Mouse (Mus musculus) layer of hippocampus, postnatal 14 days (tissue): ENCODE results near the gene Snx9. TPM values are rescaled to one million over a fixed set of nuclear protein-coding genes. Genes with fewer than 3 reads are reported as not detected.

ENCODE experiments used
- DNase-seq, 2 experiments: peaks; one replicate each; pipeline ENCODE4 v3.0.0; 2021 to 2022; ENCODE audit warnings: low spot score in 2 of 2, mixed read lengths in 1 of 2
- total RNA-seq, 2 experiments: library from RNA; stranded (reverse); gene quantifications; 2 replicates each; pipeline ENCODE4 v1.2.3; 2021

Gene Snx9
- total RNA-seq, 2 experiments from 2014 or later, result 13.4 to 13.7 TPM

DNA sequence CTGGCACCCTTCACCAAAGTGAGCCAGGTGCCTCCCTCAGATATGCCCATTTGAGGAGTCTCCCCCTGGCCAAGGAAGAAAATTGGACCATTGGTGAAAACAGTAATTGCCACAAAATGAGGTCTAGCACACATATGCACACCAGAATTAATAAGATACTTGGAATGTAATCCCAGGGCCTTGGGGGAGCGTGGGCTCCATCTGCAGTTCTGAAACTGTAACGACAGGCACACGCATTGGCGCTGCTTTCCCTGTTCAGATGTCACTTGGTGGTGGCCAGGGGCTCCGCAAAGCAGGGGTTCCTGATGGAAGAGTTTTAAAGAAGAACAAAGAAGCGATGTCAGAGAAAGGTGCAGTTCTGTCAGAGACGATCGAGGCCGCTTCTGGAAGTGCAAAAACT is 82.2 kb downstream of the Snx9 start:
- DNase-seq, result peak; percentile 54 to 65

DNA sequence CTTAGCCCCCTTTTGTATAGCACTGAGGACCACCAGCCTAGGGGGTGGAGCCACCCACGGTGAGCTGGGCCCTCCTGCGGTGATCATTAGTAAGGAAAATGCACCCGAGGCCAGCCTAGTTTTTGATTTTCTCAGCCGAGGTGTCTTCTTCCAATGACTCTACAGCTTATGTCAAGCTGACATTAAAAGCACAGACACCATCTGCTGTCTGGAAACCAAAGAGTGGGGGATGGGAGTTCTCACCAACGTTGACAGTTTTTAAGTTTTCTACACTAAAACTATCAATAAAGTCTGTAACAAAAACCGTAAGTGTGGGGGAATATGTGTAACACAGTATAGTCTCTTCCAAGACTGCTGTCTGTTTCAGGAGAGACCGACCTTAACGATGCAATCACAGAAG is 83.1 kb downstream of the Snx9 start:
- no peak for DNase-seq

GRCm38 (mm10) chr17:5926710-5927109 is 85.6 kb downstream of the Snx9 start:
- DNase-seq, result no peak

GRCm38 (mm10) chr17:5929031-5929430 is 87.9 kb downstream of the Snx9 start:
- DNase-seq, result no peak

- DNase-seq, result no peak
Observed at GRCm38 (mm10) chr17:5932161-5932560, 91.0 kb downstream of the Snx9 start.

DNA sequence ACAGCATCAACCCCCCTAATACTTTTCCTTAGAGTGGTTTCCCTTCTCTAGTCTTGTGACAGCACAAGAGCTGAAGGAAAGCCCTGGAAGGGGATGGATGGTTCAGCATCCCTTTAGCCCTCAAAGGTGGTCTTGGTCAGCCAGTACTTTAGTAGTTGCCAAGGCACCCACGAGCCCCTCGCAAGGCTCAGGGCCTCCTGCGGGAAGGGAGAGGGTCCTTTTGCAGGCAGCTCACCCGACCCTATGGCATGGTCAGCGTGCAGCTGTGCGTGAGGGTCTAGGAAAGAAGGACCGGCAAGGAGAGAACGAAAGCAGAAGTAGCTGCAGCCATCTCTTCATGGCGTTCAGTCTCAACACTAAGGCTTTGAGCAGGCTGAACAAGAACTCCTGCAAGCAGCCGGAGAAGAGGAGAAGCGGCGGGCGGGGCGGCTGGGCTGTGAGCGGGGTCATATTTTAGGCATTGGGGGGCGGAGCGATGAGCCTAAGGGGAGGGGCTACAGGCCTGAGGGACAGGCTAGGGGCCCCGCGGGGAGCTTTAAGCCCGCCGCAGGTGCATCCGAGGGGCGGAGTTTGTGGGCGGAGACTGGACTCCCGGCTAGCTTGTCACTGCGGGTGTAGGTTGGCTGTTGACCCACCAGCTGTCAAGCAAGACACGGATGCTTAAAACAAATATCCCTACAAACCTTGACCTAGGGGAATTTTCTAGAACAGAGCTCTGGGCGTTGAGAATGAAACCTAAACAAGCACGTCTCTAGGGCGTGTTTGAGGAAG is 93.6 kb downstream of the Snx9 start:
- no peak for DNase-seq

DNA sequence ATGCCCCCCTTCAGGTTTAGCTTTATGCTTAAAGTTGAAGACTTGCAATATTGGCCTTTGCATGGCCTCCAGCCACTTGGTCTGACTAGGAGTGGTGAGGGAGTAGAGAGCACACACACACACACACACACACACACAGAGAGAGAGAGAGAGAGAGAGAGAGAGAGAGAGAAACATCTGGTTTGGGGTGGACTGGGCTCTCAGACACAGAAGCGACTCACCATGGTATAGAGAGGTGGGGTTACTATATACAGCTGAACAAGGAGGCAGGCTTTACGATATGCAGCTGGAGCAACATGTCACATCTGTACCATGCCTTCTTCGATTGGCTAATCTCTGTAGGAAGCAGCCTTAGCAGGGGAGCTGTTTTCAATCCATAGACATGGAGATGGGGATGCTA is 94.6 kb downstream of the Snx9 start:
- no peak for DNase-seq

DNA sequence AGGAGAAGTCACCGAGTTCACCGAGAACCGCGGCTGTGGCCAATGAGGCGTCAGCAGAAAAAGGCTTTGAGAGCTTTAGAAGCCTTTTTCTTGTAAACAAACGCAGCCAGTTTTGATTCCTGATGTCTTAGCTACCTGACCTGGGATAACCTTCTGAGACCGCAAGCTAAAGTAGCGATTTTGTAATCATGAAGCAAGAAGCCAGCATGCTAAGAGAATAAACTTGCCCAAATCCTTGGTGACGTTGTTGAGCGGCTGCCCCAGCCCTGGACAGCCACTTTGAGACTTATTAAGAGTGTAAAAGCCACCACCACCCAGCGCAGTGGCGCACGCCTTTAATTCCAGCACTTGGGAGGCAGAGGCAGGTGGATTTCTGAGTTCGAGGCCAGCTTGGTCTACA is 95.1 kb downstream of the Snx9 start:
- no peak for DNase-seq

- DNase-seq, result no peak
Observed at GRCm38 (mm10) chr17:5937441-5937840, 96.3 kb downstream of the Snx9 start.

DNA sequence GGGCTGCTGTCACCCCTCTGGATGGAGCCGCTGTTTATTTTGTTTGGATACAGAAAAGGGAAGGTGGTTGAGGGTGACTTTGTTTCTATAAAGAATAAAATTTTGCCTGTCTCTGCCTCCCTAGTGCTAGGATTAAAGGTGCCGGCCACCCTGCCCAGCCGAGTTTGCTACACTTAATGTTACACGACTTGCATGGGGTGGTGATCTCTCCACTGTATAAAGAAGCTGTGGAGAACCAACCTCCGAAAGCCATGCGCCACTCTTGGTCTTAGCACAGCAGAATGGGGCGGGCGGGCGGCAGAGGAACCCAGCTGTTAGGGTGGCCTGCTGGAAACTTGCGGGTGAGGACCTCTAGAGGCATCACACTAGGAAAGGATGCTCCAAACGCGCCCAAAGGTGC is 98.7 kb downstream of the Snx9 start:
- DNase-seq, result no peak

DNA sequence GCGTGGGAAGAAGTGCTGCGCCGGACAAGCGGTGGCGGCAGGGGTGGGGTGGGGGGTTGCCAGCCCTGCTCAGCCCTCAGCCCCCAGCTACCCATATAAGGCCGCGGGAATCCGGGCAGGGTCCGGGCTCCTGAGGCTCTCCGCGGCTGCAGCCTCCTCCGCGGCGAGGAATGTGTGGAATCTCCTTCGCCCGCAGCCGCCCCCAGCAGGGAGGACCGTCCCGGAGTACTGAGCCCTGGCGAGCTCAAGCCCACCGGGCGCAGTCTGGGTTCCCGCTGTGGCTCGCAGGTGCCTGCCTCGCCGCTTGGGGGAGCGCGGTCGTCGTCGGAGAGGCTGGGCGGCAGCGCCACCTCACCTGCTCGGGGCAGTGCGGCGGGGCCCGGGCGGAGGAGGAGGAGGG is 99.7 kb downstream of the Snx9 start:
- DNase-seq, result peak; percentile 45 to 55

DNA sequence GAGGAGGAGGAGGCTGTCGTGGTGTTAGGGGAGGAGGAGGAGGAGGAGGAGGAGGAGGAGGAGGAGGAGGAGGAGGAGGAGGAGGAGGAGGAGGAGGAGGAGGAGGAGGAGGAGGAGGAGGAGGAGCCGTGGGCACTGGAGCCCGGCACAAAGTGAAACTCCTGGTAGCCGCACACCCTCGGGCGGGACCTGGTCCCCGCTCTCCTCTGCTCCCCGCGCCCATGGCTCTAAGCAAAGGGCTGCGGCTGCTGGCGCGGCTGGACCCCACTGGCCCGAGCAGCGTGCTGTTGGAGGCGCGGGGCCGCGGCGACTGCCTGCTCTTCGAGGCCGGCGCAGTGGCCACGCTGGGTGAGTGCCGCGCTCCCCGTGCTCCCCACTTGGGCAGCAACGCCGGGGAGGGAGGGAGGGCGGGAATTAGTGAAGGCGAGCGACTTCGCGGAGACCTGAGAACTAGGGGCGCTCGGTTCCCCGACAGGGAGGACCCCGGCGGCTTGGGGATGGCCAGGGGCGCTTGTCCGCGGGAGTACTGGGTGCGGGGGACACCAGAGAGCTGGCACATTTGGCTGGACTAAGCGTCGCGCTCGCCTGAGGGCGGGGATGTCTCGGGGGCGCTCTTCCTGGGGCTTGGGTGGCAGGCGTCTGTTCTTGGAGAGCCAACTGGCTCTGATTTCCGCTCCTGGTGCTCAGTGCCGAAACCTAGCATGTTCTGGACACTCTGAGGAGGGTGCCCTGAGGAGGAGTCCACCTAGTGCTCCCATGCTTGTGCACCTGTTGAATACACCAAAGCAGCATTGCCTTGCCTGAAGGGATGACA is 100.3 kb downstream of the Snx9 start, which contains the start of gene Synj2:
Synj2 (plus strand) TSS at position 51 of the 814 bp plus-strand sequence.
- peak in 1 of 2 experiments; percentile 28 for DNase-seq

DNA sequence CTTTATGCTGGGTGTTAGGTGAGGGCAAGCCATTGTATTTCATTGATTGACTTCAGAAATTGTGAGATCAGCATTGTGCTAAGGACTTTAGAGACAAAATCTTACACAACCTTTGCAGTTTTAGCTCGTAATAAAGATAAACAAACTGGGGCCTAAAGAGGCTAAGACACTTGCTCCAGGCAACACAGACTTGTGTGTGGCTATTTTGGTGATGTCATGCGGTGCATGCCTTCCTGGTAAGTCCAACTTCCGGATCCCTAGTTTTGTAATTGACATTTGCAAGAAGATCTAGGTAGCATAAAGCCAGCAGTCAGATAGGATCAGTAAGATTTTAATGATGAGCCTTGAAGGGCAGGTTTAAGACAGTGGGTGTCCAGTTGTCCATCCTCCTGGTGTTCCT is 101.0 kb downstream of the Snx9 start:
- DNase-seq, result no peak

DNA sequence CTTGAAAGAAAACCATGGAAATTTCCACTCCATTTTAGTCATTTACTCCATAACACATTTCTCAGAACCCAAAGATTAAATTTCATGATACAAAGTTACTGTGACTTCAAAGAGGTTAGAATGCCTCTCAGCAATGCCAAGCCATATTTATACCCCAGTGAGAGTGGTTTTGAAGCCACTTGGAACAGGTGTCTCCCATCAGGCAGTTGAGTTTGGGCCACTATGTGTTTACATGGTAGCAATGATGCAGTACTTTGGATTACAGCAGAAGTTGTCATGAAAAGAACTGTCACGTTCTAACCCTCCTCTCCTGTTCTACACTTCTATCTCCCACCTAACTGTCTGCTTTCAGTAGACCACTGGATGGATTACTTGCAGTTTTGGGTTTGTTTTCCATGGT is 101.9 kb downstream of the Snx9 start:
- no peak for DNase-seq

DNA sequence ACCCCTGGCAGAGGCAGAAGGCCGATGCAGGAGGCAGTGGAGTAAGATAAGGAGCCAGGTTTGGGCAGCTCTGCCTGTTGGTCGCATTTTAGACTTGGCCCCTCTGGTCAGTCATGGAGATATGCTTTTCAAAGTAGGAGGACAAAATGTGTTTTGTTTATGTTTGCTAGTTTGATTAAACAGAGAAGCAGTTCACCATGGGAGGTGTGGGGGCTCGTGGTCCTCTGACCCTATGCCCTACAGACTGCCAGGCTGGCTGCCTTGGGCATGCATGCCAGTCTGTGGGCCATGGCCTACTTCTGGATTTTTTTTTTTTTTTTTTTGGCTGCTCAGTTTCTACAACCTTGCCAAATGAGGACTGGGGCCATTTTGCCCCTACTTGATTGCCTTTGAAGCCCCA is 105.9 kb downstream of the Snx9 start:
- DNase-seq, result no peak

DNA sequence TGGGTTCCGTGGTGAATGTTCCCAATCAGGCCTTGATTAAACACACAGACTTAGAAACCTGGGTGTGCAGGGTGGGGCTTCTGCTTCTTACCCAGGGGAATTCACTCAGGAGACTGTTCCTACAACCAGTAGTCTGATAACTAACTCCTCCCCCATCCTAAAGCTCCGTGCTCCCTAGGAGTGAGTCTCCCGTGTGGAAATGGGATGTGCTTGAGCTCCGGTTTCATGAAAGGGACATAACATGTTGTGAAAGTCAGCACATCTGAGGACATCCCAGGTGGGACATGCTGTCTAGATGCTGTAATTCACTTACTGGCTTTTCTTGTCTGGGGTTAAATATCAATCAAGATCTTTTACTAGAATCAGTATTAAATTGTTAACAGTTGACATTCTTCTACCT is 111.3 kb downstream of the Snx9 start:
- no peak for DNase-seq

DNA sequence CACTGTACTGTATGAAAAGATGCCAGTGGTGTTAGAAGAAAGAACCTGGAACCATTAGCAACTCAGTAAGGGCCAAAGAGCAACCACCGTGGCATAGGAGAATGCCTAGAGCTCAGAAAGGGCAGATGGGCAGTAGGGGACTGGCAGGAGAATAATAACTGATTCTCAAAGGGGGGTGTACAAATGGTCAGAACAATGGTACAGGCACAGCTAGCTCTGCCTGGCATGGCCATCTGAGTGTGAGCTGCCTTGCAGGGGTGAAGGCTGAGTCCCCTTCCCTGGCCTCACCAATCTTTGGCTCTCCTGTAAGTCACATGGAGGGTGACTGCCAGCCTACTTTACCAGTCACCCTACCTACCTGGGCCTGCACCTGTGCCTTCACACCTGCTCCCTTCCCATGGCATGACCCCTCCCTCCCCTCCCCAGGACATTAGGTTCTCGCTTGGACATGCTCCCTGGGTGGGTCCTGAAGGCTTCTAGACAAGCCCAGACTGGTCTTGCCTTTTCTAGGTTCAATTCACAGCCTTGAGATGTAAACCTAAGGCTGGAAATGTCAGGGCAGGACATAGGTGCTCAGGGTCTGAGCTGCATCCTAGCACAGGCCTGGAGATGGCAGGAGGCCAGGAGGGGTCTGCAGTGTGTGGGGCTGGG is 115.3 kb downstream of the Snx9 start:
- no peak for DNase-seq

- DNase-seq, result no peak
Observed at GRCm38 (mm10) chr17:5957097-5957496, 116.0 kb downstream of the Snx9 start.

DNA sequence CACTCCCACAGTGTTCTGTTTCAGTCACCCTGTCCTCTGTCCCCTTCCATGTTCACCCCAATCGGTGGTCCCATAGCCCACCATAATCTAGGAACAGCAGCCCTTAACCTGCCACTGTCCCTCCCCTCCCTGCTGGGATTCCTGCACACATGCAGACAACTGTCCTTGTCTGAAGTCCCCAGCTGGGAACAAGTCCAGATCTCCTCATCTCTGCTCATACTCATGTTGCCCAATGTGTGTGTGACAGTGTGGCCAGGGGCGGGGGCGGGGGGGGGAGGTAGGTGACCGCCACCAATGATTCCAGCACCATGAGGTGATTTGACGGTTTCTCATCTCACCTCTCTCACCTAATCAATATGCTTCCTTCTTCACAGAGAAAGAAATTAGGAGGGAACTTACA is 117.1 kb downstream of the Snx9 start:
- DNase-seq, result no peak

DNA sequence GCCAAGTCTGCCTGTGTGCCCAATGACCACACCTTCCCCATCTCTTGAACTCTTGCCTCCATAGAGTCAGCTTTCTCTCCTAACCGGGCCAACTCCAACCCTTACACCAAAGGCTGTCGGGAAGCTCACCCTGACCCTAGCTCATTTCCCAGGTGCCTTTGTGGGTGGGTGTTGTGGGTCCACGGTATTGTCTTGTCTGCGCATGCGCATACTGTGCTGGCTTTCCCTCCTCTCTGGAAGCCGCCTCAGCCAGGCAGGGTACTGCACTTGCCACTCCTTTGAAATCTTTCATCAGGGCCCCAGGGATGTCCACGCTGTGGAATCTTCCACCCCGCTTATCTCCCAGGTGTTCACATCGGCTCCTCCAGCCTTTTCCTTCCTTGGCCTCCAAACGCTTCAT is 117.5 kb downstream of the Snx9 start:
- no peak for DNase-seq

GRCm38 (mm10) chr17:5959096-5959495 is 118.0 kb downstream of the Snx9 start:
- no peak for DNase-seq

- DNase-seq, result no peak
Observed at GRCm38 (mm10) chr17:5959802-5960201, 118.7 kb downstream of the Snx9 start.
